Mouse (Mus musculus): Measurements from ENCODE around the gene Cpxm1. TPM values are rescaled to one million over a fixed set of nuclear protein-coding genes. Genes with fewer than 3 reads are reported as not detected.

Cpxm1 gene
- total and polyA plus RNA-seq, 2 experiments from 2014 or later: 6.9 to 9.5 TPM

GRCm38 (mm10) chr2:130412775-130413174 lies 15.4 kb upstream of the Cpxm1 start:
- DNase-seq (ENCODE audit: low spot score) (no peak), ATAC-seq (ENCODE audit: insufficient read depth, low read depth) (no peak)
- Histone ChIP-seq H3K27me3 (ENCODE audit: control insufficient read depth, insufficient read depth, low read length) (no peaks in the 10 kb centered on the region), H3K36me3 (replicated peaks; ENCODE audit: control insufficient read depth, insufficient read depth, low read length) (no peaks in the 10 kb centered on the region), H3K4me3 (ENCODE audit: low read depth, low read length) (no peak overlapping the region), H3K4me2 (ENCODE audit: low read depth, low read length) (no peak overlapping the region), H3K9ac (replicated peaks; ENCODE audit: low read depth, low read length) (no peak overlapping the region), H3K9me3 (replicated peaks; ENCODE audit: control insufficient read depth, low read length) (no peaks in the 10 kb centered on the region), H3K27ac (ENCODE audit: low read depth) (no peak overlapping the region), H3K4me1 (ENCODE audit: control insufficient read depth, insufficient read depth) (no peaks in the 10 kb centered on the region)
- TF ChIP-seq EP300 (IDR thresholded peaks at IDR 0.05; ENCODE audit: low read depth) (no peak), CTCF (IDR thresholded peaks at IDR 0.05; ENCODE audit: low read depth) (no peak)
- 78% methylated on average over 3 of the region's 3 CpGs for WGBS

- H3K4me1 ChIP-seq (ENCODE audit: control insufficient read depth, insufficient read depth): no peaks in the 10 kb centered on the region
- no peak overlapping the region for H3K9ac ChIP-seq (replicated peaks; ENCODE audit: low read depth, low read length)
- H3K27ac ChIP-seq (ENCODE audit: low read depth): no peak overlapping the region
- H3K27me3 ChIP-seq (ENCODE audit: control insufficient read depth, insufficient read depth, low read length): no peaks in the 10 kb centered on the region
- WGBS: 31% methylated on average over 16 of the region's 16 CpGs
- H3K36me3 ChIP-seq (replicated peaks; ENCODE audit: control insufficient read depth, insufficient read depth, low read length): no peaks in the 10 kb centered on the region
- DNase-seq (ENCODE audit: low spot score): peak; percentile 73
- TF ChIP-seq CTCF (IDR thresholded peaks at IDR 0.05; ENCODE audit: low read depth) (peak; percentile 90), EP300 (IDR thresholded peaks at IDR 0.05; ENCODE audit: low read depth) (no peak)
- no peak overlapping the region for H3K4me3 ChIP-seq (ENCODE audit: low read depth, low read length)
- no peaks in the 10 kb centered on the region for H3K9me3 ChIP-seq (replicated peaks; ENCODE audit: control insufficient read depth, low read length)
- peak; percentile 81; the same call in 1 of the 2 replicates for ATAC-seq (ENCODE audit: insufficient read depth, low read depth)
- H3K4me2 ChIP-seq (ENCODE audit: low read depth, low read length): no peak overlapping the region
These were observed 14.5 kb upstream of the Cpxm1 start for GRCm38 (mm10) chr2:130411558-130412495.

- Histone ChIP-seq H3K4me3 (ENCODE audit: low read depth, low read length) (no peak overlapping the region), H3K27ac (ENCODE audit: low read depth) (no peak overlapping the region), H3K36me3 (replicated peaks; ENCODE audit: control insufficient read depth, insufficient read depth, low read length) (no peaks in the 10 kb centered on the region), H3K4me1 (ENCODE audit: control insufficient read depth, insufficient read depth) (no peaks in the 10 kb centered on the region), H3K9ac (replicated peaks; ENCODE audit: low read depth, low read length) (no peak overlapping the region), H3K9me3 (replicated peaks; ENCODE audit: control insufficient read depth, low read length) (no peaks in the 10 kb centered on the region), H3K4me2 (ENCODE audit: low read depth, low read length) (no peak overlapping the region), H3K27me3 (ENCODE audit: control insufficient read depth, insufficient read depth, low read length) (no peaks in the 10 kb centered on the region)
- WGBS: 25% methylated on average over 6 of the region's 6 CpGs
- DNase-seq (ENCODE audit: low spot score) (no peak), ATAC-seq (ENCODE audit: insufficient read depth, low read depth) (no peak)
- no peak for TF ChIP-seq EP300 (IDR thresholded peaks at IDR 0.05; ENCODE audit: low read depth)
- TF ChIP-seq CTCF (IDR thresholded peaks at IDR 0.05; ENCODE audit: low read depth): no peak
These were observed 10.8 kb upstream of the Cpxm1 start for GRCm38 (mm10) chr2:130408194-130408593.

GRCm38 (mm10) chr2:130406178-130406577 lies 8.8 kb upstream of the Cpxm1 start, which contains the start of gene Tmem239:
TSS of gene Tmem239 (plus strand) at chr2:130406478.
- Histone ChIP-seq H3K4me1 (ENCODE audit: control insufficient read depth, insufficient read depth) (no peaks in the 10 kb centered on the region), H3K27me3 (ENCODE audit: control insufficient read depth, insufficient read depth, low read length) (no peaks in the 10 kb centered on the region), H3K4me2 (ENCODE audit: low read depth, low read length) (no peak within 1 kb of the TSS), H3K36me3 (replicated peaks; ENCODE audit: control insufficient read depth, insufficient read depth, low read length) (no peaks in the 10 kb centered on the region), H3K9me3 (replicated peaks; ENCODE audit: control insufficient read depth, low read length) (no peaks in the 10 kb centered on the region), H3K9ac (replicated peaks; ENCODE audit: low read depth, low read length) (no peak within 1 kb of the TSS), H3K27ac (ENCODE audit: low read depth) (no peak within 1 kb of the TSS), H3K4me3 (ENCODE audit: low read depth, low read length) (no peak within 1 kb of the TSS)
- TF ChIP-seq CTCF (IDR thresholded peaks at IDR 0.05; ENCODE audit: low read depth) (no peak), EP300 (IDR thresholded peaks at IDR 0.05; ENCODE audit: low read depth) (no peak)
- WGBS: 64% methylated on average over 2 of the region's 2 CpGs
- DNase-seq (ENCODE audit: low spot score) (no peak), ATAC-seq (ENCODE audit: insufficient read depth, low read depth) (no peak)

- Histone ChIP-seq H3K9me3 (replicated peaks; ENCODE audit: control insufficient read depth, low read length) (no peaks in the 10 kb centered on the region), H3K4me3 (ENCODE audit: low read depth, low read length) (no peak within 1 kb of the TSS), H3K36me3 (replicated peaks; ENCODE audit: control insufficient read depth, insufficient read depth, low read length) (no peaks in the 10 kb centered on the region), H3K27ac (ENCODE audit: low read depth) (no peak within 1 kb of the TSS), H3K4me2 (ENCODE audit: low read depth, low read length) (no peak within 1 kb of the TSS), H3K27me3 (ENCODE audit: control insufficient read depth, insufficient read depth, low read length) (no peaks in the 10 kb centered on the region), H3K9ac (replicated peaks; ENCODE audit: low read depth, low read length) (no peak within 1 kb of the TSS), H3K4me1 (ENCODE audit: control insufficient read depth, insufficient read depth) (no peaks in the 10 kb centered on the region)
- no peak for ATAC-seq (ENCODE audit: insufficient read depth, low read depth)
- DNase-seq (ENCODE audit: low spot score): no peak
- WGBS: 91% methylated on average over 1 of the region's 1 CpGs
- TF ChIP-seq EP300 (IDR thresholded peaks at IDR 0.05; ENCODE audit: low read depth) (no peak), CTCF (IDR thresholded peaks at IDR 0.05; ENCODE audit: low read depth) (no peak)
These were observed 7.6 kb upstream of the Cpxm1 start, which contains the start of the genes Gm28372 and 1700020A23Rik for GRCm38 (mm10) chr2:130404939-130405338. TSS of gene Gm28372 (plus strand) at chr2:130405239. TSS of gene 1700020A23Rik (plus strand) at chr2:130405259.

All from heart, postnatal 0 days (tissue).